Mouse (Mus musculus) v-Abl transformed pro-B cells (cell line): ENCODE measurements at regions not wholly inside any gene's neighbourhood (a gene's known extent, or its start where the extent isn't known, plus 50 kb on each side); places are given as distances from the start of the nearest gene placed in this dataset.
"Not testable (repeated sequence)": the region's sequence is repeated elsewhere in the genome, so short reads cannot be mapped to it uniquely, and the experiment has no call there.

Experiments
- in situ Hi-C, 2 experiments: fragments of 400-800 bp; cut with MboI; formaldehyde crosslinking; loops; one replicate each; pipeline ENCODE4 v1.15.1; 2025; ENCODE audit not compliant: unreplicated experiment in 2 of 2

GRCm38 (mm10) chr9:85637274-85637673, 111.9 kb downstream of the Ibtk start:
- in situ Hi-C loops, result no loop called here

GRCm38 (mm10) chr9:85636131-85636447, 113.0 kb downstream of the Ibtk start:
- in situ Hi-C loops, result no loop called here

GRCm38 (mm10) chr9:85635438-85636130, 113.5 kb downstream of the Ibtk start:
- in situ Hi-C loops, result no loop called here

- in situ Hi-C loops, result not testable (repeated sequence)
These were observed 114.3 kb downstream of the Ibtk start for GRCm38 (mm10) chr9:85634786-85635185.

- in situ Hi-C loops, result no loop called here
These were observed 131.2 kb downstream of the Ibtk start for GRCm38 (mm10) chr9:85617972-85618371.

- in situ Hi-C loops, result no loop called here
These were observed 131.9 kb downstream of the Ibtk start for GRCm38 (mm10) chr9:85617177-85617777.

GRCm38 (mm10) chr9:85616266-85616869, 132.8 kb downstream of the Ibtk start:
- in situ Hi-C loops, result no loop called here

GRCm38 (mm10) chr9:85609152-85609551, 140.0 kb downstream of the Ibtk start:
- in situ Hi-C loops, result no loop called here

- in situ Hi-C loops, result loop anchor here in 1 of 2 experiments (10.0 kb wide), 1 partner anchor 1642 kb away; no protein-coding TSS in a partner anchor
These were observed 152.2 kb downstream of the Ibtk start for GRCm38 (mm10) chr9:85596959-85597358.

- in situ Hi-C loops, result loop anchor here in 1 of 2 experiments (10.0 kb wide), 1 partner anchor 1639 kb away; no protein-coding TSS in a partner anchor
These were observed 155.3 kb downstream of the Ibtk start for GRCm38 (mm10) chr9:85593867-85594266.

- in situ Hi-C loops, result loop anchor here in 1 of 2 experiments (10.0 kb wide), 1 partner anchor 1638 kb away; no protein-coding TSS in a partner anchor
These were observed 156.5 kb downstream of the Ibtk start for GRCm38 (mm10) chr9:85592639-85593038.

GRCm38 (mm10) chr9:85589210-85589609, 159.9 kb downstream of the Ibtk start:
- in situ Hi-C loops, result no loop called here

GRCm38 (mm10) chr9:85588077-85588476, 161.1 kb downstream of the Ibtk start:
- in situ Hi-C loops, result no loop called here

- in situ Hi-C loops, result no loop called here
These were observed 168.0 kb downstream of the Ibtk start for GRCm38 (mm10) chr9:85581028-85581595.

GRCm38 (mm10) chr9:85577812-85578211, 171.3 kb downstream of the Ibtk start:
- in situ Hi-C loops, result no loop called here

GRCm38 (mm10) chr9:85577338-85577737, 171.8 kb downstream of the Ibtk start:
- in situ Hi-C loops, result no loop called here

GRCm38 (mm10) chr9:85568877-85569276, 180.3 kb downstream of the Ibtk start:
- in situ Hi-C loops, result no loop called here

- in situ Hi-C loops, result no loop called here
These were observed 197.3 kb downstream of the Ibtk start for GRCm38 (mm10) chr9:85551871-85552270.

GRCm38 (mm10) chr9:85550455-85550854, 198.7 kb downstream of the Ibtk start:
- in situ Hi-C loops, result no loop called here

- in situ Hi-C loops, result no loop called here
These were observed 202.9 kb downstream of the Ibtk start for GRCm38 (mm10) chr9:85546226-85546625.

GRCm38 (mm10) chr9:85545566-85545965, 203.6 kb downstream of the Ibtk start:
- in situ Hi-C loops, result no loop called here
